Mouse (Mus musculus) left cerebral cortex, postnatal 4 days (tissue): ENCODE measurements around the gene Egr4. TPM values are rescaled to one million over a fixed set of nuclear protein-coding genes. Genes with fewer than 3 reads are reported as not detected.

Experiments used
- DNase-seq: peaks from one replicate; pipeline ENCODE4 v3.0.0-alpha.2; 2022
- intact Hi-C: fragments of 180-260 bp; cut with DNase I; formaldehyde crosslinking; loops from one replicate; pipeline ENCODE4 v1.15.1; 2025
- total RNA-seq, 2 experiments: library from RNA; stranded (reverse); gene quantifications; 2 replicates each; pipeline ENCODE4 v1.2.3; 2021

The Egr4 gene
- total RNA-seq, 2 experiments from 2014 or later = 4.7 to 6.0 TPM

DNA sequence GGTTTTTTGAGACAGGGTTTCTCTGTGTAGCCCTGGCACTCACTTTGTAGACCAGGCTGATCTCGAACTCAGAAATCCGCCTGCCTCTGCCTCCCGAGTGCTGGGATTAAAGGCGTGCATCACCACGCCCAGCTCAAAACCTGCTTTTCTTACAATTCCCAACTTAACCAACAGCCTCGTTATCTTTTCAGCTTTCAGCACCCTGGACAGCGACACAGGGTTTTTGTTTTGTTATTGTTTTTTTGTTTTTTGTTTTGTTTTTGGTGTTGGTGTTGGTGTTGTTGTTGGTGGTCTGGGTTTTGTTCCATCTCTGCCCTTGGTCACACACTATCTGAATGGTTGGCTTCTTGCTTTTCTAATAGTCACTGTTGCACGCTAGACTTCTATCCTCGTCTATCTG lies 15.2 kb downstream of the Egr4 start:
- intact Hi-C loops = no loop called here
- DNase-seq = no peak

DNA sequence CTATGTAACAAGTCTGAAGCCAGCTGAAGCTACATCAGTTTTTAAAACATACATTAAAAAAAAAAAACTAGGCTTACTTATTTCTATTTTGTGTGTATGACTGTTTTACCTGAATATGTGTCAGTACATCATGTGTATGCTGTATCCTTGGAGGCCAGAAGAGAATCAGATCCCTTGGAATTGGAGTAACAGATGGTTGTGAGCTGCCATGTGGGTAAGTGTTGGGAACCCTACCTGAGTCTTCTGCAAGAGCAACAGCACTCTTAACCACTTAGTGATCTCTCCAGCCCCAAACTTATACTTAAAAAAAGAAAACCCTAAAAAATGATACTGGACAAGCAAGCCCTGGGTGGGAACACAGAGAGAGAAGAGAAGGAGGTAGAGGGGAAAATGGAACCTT lies 16.4 kb downstream of the Egr4 start:
- DNase-seq = no peak
- intact Hi-C loops = no loop called here

DNA sequence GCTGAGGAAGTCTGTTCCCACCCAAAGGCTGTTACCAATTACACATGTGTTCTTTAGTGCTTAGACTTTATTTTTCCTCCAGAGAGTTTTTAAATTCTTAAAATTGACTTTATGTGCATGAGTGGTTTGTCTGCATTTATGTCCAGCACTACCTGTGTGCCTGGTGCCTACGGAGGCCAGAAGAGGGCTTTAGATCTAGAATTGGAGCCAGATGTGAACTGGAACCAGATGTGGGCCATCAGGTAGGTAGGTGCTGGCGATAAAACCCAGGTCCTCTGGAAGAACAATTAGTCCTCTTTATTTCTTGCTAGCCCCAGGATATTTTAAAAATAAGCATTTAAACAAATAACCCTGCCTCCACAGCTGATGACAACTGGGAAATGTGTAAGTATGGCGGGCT lies 21.8 kb downstream of the Egr4 start:
- intact Hi-C loops = no loop called here
- no peak for DNase-seq

- intact Hi-C loops = no loop called here
- no peak for DNase-seq
Measured at GRCm38 (mm10) chr6:85490252-85490651, 23.1 kb downstream of the Egr4 start.

- intact Hi-C loops = no loop called here
- no peak for DNase-seq
Measured at GRCm38 (mm10) chr6:85489717-85490116, 23.7 kb downstream of the Egr4 start.

GRCm38 (mm10) chr6:85488510-85488909 lies 24.9 kb downstream of the Egr4 start:
- no peak for DNase-seq
- intact Hi-C loops = no loop called here

- DNase-seq = no peak
- intact Hi-C loops = no loop called here
Measured at GRCm38 (mm10) chr6:85485738-85486137, 27.7 kb downstream of the Egr4 start.

- no peak for DNase-seq
- intact Hi-C loops = no loop called here
Measured at GRCm38 (mm10) chr6:85483843-85484721, 29.3 kb downstream of the Egr4 start.

DNA sequence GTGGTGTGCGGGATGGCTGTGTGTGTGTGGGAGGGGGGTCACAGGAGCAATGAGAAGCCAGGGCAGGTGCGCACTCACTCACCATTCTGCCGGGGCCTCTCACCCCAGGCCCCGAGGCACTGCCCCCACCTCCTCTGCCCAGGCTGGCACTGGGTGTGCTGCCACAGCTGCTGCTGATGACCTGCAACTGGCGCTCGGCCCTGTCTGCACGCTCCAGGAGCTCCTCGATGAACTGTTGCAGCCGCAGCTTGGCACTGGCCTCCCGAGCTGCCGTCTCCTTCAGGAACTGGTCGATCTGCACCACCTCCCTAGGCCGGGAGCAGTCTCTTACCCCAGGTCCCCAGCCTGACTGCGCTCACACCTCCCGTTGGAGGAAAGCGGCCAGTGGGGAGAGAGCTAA lies 32.7 kb downstream of the Egr4 start:
- intact Hi-C loops = no loop called here
- DNase-seq = peak; percentile 81

DNA sequence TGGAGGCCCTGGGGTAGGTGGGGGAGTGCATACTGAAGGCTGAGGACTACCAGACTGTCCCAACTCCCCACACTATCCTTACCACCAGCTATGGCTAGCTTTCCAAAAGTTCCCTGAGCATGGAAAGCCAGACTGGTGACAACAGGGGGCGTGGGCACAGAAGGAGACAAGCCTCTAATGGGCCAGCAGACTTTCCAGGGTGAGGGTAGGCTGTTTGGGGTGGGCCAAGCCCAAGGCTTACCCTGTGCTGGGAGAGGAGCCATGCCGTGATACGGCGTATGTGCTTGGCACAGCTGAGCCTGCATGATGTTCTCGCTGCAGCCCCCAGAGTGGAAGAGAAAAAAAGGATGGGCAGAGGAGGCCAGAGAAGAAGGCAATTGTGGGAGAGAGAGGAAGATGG lies 33.4 kb downstream of the Egr4 start:
- DNase-seq = peak; percentile 65
- intact Hi-C loops = no loop called here

- intact Hi-C loops = no loop called here
- DNase-seq = no peak
Measured at GRCm38 (mm10) chr6:85478416-85478815, 35.0 kb downstream of the Egr4 start.

GRCm38 (mm10) chr6:85477366-85477917 lies 35.9 kb downstream of the Egr4 start:
- intact Hi-C loops = no loop called here

GRCm38 (mm10) chr6:85475581-85475980 lies 37.8 kb downstream of the Egr4 start:
- intact Hi-C loops = no loop called here
- no peak for DNase-seq

More at GRCm38 (mm10) chr6:85477366-85477917, 35.9 kb downstream of the Egr4 start:
- no peak for DNase-seq

- intact Hi-C loops = no loop called here
- no peak for DNase-seq
Measured at GRCm38 (mm10) chr6:85472542-85472941, 40.8 kb downstream of the Egr4 start.

DNA sequence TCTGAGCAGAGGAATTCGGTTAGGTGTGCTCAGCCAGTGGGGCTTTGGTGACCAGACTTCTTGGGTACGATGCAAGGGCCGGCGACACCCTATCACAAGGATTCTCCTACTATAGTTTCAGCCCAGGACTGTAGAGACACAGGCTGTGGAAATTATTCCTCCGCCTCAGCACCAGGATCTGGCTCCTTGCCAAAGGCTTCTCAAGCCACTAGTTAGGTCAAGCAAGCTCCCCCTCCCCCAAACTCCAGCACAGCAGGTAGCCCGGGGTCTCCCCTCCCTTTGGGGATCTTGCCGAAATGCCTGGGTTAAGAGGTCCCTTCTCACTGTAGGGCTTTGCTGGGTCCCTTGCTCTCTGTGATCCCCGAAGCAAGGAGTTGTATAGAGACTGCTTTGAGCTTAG lies 41.4 kb downstream of the Egr4 start:
- intact Hi-C loops = no loop called here
- DNase-seq = no peak

GRCm38 (mm10) chr6:85469660-85470430 lies 43.5 kb downstream of the Egr4 start:
- intact Hi-C loops = no loop called here
- DNase-seq = no peak

DNA sequence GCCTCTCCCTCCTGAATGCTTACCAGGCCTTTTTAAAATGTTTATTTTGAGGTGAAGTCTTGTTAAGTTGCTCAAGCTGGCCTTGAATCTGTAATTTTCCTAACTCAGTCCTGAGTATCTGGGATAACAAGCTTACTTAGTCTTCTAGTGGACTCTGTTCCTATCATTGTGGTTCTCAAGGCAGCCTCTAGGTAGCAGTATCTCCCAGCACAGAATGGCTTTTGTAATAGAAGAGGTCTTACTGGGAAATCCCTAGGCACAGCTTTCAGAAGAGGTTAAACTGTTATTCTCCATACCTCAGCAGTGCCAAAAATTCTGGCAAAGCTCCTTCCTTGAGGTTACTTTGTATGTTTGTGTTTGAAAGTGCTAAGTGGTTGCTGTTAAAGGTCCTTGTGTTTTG lies 48.0 kb downstream of the Egr4 start:
- no peak for DNase-seq
- intact Hi-C loops = no loop called here

Other genes with a start within 250 kb of the Egr4 start
- gene Sfxn5, start 180.2 kb downstream of the Egr4 start, total RNA-seq = 10 to 100 TPM; 63.9 to 69.7 TPM
- 10 to 100 TPM; 51.7 to 54.1 TPM for gene Rab11fip5, start 139.0 kb downstream of the Egr4 start, total RNA-seq
- gene Noto, start 89.7 kb downstream of the Egr4 start, total RNA-seq = not detected
- 10 to 100 TPM; 65.9 to 67.5 TPM for gene Smyd5, start 81.6 kb downstream of the Egr4 start, total RNA-seq
- 100 to 1,000 TPM; 310 to 311 TPM for gene Cct7, start 62.1 kb downstream of the Egr4 start, total RNA-seq
- 10 to 100 TPM; 14.4 to 17.8 TPM for gene Pradc1, start 61.6 kb downstream of the Egr4 start, total RNA-seq
- 10 to 100 TPM; 88.6 to 89.6 TPM for gene Fbxo41, start 10.6 kb downstream of the Egr4 start, total RNA-seq
- gene Alms1, start 73.9 kb upstream of the Egr4 start, total RNA-seq = 10 to 100 TPM; 13.4 to 13.5 TPM
- gene Nat8f7, start 199.6 kb upstream of the Egr4 start, total RNA-seq = under 1 TPM in 1 of 2 experiments, not detected in 1; 0.46 TPM